ENCODE assay signal across 14 mouse cellular contexts in the genomic region with DNA sequence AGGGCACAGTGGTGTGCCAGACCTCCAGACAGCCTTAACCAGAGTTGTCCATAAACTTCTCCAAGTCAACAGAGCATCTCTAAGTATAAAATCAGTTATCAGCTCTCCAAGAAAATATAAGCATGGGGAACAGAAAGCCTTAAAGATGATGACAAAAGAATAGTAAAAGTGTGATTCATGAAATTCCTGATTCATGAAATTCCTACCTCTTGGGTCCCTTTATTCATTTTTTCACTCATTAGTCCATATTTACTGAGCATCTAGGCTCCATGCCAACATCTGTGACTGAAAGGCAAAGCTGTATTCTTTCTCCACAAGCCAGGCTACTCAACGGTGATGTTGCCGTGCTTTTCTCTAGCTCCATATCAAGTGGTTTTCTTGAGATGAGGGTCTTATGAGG.
"Had no signal": no experiment of that assay in that cellular context is flagged by ENCODE, and none has a peak within 500 bp of the region (broad histone marks: within the 10 kb centered on the region; RNA-seq: fewer than 3 reads in every experiment).

No protein-coding gene starts in this region.

- DNase-seq: heart, postnatal 10 days; heart, postnatal 36 days; heart, postnatal 4 days; kidney, adult 18-20 months; kidney, adult 2 months; kidney, adult 8-10 months; kidney, adult 9 months; kidney, postnatal 10 days; kidney, postnatal 14 days; kidney, postnatal 25 days; kidney, postnatal 36 days; kidney, postnatal 4 days; layer of hippocampus, adult 9-11 months; layer of hippocampus, postnatal 36 days had no signal
